Mouse (Mus musculus): ENCODE results near the gene Hyou1. TPM values are rescaled to one million over a fixed set of nuclear protein-coding genes. Genes with fewer than 3 reads are reported as not detected.

The Hyou1 gene
- polyA plus RNA-seq (2017; shearing (Covaris generic)) = 10 to 100 TPM; 14.3 to 22.9 TPM

DNA sequence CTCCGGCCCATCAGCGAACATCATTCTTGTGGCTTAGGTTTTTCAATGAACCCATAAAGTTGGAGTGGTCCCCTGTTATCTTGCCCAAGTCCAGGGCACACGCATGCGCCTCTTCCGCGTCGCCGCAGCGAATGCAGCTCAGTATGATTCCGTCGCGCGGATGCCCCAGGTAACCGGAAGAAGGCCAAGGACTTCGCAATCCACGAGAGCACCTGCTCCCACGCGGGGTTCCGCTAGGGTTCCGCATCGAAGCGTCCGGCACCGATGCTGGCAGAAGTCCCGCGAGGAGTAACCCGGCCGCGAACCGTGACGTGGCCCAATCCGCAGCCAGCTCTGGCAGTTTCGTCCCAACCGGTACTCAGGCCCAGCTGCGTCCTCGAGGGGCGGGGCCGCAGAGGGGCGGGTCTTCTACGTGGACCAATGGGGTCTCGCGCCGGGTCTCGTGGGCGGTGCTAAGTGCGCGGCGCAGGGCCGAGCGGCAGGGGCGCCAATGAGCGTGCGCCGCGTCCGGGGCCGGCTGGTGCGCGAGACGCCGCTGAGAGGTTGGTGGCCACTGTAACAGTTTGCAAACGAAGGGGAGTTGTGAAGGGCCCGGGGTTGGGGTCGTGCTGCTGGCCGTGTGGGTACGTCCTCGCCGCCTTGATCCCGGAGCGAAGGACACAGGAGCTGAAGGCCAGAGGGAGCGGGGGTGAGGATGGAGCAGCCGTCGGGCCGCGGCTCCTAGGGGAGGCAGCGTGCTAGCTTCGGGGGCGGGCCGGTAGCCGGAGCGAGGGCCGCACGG lies at the start of gene Hyou1:
Gene Hyou1, plus strand, starts transcription at position 437 of the 781 bp plus-strand sequence.

DNA sequence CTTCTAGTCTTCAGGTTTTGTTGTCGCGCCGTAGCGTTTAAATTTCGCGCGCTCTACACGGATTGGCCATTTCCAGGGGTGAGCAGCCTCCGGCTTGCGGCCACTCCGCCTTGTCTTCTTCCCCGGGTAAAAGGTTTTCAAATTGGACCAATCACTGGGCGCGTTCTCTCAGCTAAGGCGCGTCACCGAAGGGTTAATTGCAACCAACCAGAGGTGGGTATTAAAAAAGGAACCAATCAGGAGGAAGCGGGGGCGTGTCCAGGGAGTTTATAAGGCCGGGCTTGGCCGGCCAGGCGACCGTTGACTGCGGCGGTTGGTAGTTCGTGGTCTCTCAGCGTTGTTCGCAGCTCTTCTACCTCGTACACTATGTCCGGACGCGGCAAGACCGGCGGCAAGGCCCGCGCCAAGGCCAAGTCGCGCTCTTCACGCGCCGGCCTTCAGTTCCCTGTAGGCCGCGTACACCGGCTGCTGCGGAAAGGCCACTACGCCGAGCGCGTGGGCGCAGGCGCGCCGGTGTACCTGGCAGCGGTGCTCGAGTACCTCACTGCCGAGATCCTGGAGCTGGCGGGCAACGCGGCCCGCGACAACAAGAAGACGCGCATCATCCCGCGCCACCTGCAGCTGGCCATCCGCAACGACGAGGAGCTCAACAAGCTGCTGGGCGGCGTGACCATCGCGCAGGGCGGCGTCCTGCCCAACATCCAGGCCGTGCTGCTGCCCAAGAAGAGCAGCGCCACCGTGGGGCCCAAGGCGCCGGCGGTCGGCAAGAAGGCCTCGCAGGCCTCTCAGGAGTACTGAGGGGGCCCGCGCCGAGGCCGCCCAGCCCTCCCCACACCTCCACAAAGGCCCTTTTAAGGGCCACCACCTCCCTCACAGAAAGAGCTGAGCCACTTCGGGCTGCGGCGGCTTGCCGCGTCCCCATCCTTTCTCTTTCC lies 44.6 kb upstream of the Hyou1 start, which contains the start of gene H2afx:
Gene H2afx, plus strand, starts transcription at position 299 of the 935 bp plus-strand sequence.

DNA sequence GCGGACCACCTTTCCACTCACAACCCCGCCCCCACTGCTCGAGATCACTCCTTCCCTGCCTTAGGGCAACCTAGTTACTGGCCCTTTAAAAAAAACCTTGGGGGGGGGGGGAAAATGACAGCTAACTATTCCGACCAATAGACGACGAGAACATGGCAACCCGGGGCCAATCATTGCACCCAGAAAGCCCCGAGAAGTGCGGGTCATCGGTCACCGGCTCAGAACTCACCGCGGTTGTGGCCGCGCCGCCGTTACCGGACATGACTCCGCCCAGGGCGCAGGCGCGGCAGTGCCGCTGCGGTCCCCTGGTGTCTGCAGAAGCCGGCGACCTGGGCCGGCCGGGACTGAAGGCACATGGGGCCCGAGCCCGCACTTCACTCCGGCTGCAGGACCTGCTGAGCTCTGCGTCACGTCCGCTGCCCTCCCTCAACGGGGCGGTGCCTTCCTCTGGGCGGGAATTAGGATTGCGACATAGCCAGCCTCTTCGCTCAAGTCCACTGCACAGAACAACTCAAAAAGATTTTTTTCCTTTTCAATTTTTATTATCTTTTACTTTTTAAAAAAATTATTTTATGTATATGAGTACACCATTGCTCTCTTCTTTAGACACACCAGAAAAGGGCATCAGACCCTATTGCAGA lies 35.4 kb upstream of the Hyou1 start, which contains the start of gene Hmbs:
Gene Hmbs, minus strand, starts transcription at position 448 of the 641 bp plus-strand sequence.

DNA sequence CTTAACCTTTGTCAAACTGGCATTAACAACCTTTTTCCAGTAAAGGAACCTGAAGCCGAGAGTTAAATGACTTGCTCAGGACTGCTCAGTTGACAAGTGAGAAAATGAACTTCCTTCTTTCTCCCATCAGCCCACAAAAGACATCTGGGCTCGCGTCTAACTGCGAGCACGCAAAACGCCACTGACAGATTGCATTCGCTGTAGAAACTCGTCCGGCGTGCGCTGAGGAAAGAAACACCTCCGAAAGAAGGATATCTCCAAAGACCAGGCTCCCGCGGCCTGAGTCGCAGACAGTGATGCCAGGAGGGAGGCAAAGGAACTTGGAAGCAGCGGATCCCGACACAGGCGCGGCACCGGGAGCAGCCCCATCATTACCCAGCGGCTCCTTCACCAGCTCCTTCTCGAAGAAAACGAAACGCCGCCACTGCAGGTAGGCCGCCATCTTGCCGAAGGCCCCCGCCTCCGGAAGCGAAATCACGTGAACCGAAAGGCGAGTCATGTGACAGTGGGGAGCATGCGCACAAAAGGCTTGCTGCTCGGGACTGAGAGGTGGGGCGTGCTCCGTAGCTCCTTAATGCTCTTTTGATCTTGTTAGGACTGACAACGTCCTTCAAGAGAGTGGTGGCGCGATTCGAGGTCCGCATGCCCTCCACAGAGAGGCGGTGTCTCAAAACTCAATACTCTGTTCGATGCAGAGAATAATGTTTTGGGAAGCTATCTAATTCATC lies 17.9 kb upstream of the Hyou1 start, which contains the start of gene Vps11:
Gene Vps11, minus strand, starts transcription at position 481 of the 728 bp plus-strand sequence.

DNA sequence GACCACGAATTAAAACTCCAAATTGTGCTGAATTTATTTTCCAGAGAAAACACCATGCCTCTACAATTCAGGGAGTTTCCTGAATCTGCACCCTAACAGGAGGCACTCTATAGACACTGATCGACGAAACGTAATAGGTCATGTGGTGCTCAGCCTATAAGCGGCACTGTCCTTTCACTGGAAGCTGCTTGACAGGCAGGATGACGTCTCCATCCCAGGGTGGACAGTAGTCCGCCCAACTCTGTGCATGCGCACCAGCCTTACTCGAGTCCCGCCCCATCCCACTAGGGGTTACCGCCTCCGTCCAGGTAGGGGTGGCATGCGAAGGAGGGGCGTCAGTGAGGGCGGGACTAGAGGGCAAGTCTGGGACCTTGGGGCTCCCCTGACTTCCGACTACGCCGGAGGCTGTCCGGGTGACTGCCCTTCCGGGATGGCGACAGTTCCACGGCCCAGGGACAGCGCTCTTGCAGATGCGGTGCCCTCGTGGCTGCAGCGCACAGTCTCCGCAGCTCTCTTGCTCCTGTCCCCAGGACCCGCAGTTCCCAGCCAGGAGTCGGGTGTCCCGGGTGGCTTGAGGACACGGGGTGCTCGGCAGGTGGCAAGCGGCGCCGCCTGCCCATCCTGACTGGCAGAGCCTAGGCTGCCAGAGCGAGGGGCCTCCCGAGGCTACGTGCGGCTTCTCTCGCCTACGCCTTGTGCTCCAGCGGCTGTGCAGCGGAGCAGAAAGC lies 17.6 kb downstream of the Hyou1 start, which contains the start of gene Slc37a4:
Gene Slc37a4, plus strand, starts transcription at position 169 of the 728 bp plus-strand sequence.

DNA sequence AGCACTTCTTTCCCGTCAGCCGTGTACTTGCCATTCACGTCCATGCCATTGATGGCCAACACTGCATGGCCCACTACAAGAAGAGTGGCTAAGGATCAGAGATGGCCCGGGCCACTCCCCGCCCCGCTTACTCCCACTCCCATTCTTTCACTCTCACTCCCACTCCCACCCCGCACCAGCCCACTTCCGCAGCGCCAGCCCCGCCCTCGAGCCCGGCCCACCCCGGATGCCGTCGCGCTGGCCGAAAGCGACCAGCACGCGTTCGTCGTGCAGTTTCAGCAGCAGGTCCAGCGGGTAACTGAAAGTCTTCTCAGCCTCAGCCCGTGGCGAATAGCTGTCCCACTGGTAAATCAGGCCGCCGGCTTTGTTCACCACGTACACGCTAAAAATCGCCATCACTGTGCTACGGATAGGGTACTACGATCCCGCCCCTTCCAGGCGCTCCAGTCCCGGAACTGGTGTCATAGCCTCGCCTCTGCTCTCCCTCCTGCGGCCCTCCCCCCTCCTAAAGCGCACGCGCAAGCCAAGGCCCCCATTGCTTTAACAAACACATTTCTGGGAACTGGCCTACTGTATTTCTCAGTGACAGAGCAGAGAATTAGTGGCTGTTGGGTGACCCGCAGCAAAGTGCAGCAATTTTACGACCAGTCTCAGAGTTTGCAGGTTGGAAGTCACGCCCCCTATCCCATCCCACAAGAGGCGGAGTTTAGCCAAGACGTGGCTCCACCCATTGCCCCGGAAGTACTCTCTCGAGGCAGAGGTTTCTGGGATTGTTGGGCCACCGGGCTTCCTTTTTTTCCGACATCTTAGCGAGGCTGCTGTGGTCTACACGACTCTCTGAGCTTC lies 27.8 kb downstream of the Hyou1 start, which contains the start of the genes Rps25 and Trappc4:
Gene Rps25, plus strand, starts transcription at position 234 of the 846 bp plus-strand sequence.
Gene Trappc4, minus strand, starts transcription at position 695 of the 846 bp plus-strand sequence.

DNA sequence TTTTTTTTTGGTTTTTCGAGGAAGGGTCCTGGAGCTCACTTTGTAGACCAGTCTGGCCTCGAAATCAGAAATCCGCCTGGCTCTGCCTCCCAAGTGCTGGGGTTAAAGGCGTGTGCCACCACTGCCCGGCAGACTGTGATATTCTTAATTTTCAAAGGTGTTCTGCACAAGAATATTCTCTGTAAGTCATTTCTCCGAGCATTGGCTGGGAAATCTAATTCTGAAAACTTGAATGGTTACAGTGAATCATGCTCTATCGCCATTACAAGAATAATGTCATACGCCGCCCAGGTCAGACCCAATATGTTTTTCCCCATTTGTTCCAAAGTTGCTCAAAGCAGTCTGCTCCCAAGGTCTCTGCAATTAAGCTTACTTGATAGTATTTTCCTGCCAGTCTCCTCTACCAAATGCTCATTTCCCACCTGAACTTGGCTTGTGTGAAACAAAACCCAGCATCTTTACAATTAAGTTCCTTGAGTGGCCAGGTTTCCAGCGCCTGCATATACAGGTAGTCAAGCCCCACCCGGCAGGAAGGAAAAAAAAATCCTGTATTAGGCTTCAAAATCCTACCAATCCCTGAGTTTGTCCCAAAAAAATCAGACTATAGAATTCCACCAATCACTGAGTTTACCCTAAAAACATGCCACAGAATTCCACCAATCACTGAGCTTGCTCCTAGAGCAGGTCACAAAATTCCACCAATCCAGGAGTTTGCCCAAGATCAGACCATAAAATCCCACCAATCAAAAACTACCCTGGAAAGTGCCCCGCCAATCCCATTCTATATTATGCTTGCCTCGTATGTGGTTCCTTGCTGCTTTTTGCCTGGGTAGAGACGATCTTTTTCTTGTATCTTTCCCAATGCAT lies 39.5 kb downstream of the Hyou1 start, which contains the start of gene Ccdc84:
Gene Ccdc84, minus strand, starts transcription at position 51 of the 867 bp plus-strand sequence.

DNA sequence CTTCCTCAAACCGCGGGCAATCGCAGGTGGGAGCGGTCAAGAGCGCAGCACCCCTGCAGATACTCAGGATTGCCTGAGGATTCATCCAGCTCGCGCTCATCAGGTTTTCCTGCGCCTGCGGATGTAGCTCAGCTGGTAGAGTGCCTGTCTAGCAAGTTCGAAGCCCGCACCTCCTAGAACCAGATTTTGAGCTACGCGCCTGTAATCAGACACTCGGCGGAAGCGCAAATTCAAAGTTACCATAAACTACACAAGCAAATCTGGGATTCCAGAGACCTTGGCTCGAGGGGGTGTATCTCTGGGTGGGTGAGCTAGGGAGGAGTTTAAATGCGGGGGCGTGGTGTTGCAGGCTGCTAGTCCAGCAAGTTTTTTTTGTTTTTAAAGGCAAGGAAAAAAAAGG lies 61.7 kb downstream of the Hyou1 start, which contains the start of gene Foxr1:
Gene Foxr1, minus strand, starts transcription at position 176 of the 400 bp plus-strand sequence.

Other genes with a start within 250 kb of the Hyou1 start
- under 1 TPM in 1 of 2 experiments, not detected in 1; 0.75 TPM for gene Mcam, start 245.0 kb upstream of the Hyou1 start, polyA plus RNA-seq (2017; shearing (Covaris generic))
- gene Cbl, start 145.4 kb upstream of the Hyou1 start, polyA plus RNA-seq (2017; shearing (Covaris generic)) = 10 to 100 TPM; 26.8 to 44.8 TPM
- not detected for gene Ccdc153, start 138.8 kb upstream of the Hyou1 start, polyA plus RNA-seq (2017; shearing (Covaris generic))
- under 1 TPM in 1 of 2 experiments, not detected in 1; 0.52 TPM for gene Pdzd3, start 128.0 kb upstream of the Hyou1 start, polyA plus RNA-seq (2017; shearing (Covaris generic))
- gene Nlrx1, start 110.9 kb upstream of the Hyou1 start, polyA plus RNA-seq (2017; shearing (Covaris generic)) = 10 to 100 TPM; 11.3 to 16.4 TPM
- 1 to 10 TPM in 1 of 2 experiments, not detected in 1; 1.8 TPM for gene Abcg4, start 90.9 kb upstream of the Hyou1 start, polyA plus RNA-seq (2017; shearing (Covaris generic))
- 10 to 100 TPM; 23.9 to 26.8 TPM for gene Hinfp, start 73.8 kb upstream of the Hyou1 start, polyA plus RNA-seq (2017; shearing (Covaris generic))
- gene C2cd2l, start 59.2 kb upstream of the Hyou1 start, polyA plus RNA-seq (2017; shearing (Covaris generic)) = 10 to 100 TPM; 14.2 to 23.6 TPM
- 10 to 100 TPM; 22.6 to 23.7 TPM for gene Dpagt1, start 53.5 kb upstream of the Hyou1 start, polyA plus RNA-seq (2017; shearing (Covaris generic))
- 10 to 100 TPM; 65.6 to 69.5 TPM for gene H2afx, start 44.8 kb upstream of the Hyou1 start, polyA plus RNA-seq (2017; shearing (Covaris generic))
- gene Hmbs, start 35.3 kb upstream of the Hyou1 start, polyA plus RNA-seq (2017; shearing (Covaris generic)) = 10 to 100 TPM; 30.2 to 35.7 TPM
- 10 to 100 TPM; 58.3 to 75.2 TPM for gene Vps11, start 17.8 kb upstream of the Hyou1 start, polyA plus RNA-seq (2017; shearing (Covaris generic))
- gene Slc37a4, start 17.4 kb downstream of the Hyou1 start, polyA plus RNA-seq (2017; shearing (Covaris generic)) = 10 to 100 TPM; 25.8 to 34.7 TPM
- 1,000 to 10,000 TPM; 1,442 to 1,600 TPM for gene Rps25, start 27.6 kb downstream of the Hyou1 start, polyA plus RNA-seq (2017; shearing (Covaris generic))
- 100 to 1,000 TPM; 121 to 140 TPM for gene Trappc4, start 28.1 kb downstream of the Hyou1 start, polyA plus RNA-seq (2017; shearing (Covaris generic))
- 10 to 100 TPM; 52.3 to 59.9 TPM for gene Ccdc84, start 39.1 kb downstream of the Hyou1 start, polyA plus RNA-seq (2017; shearing (Covaris generic))
- under 1 TPM in 1 of 2 experiments, not detected in 1; 0.15 TPM for gene Foxr1, start 61.6 kb downstream of the Hyou1 start, polyA plus RNA-seq (2017; shearing (Covaris generic))
- under 1 TPM in 1 of 2 experiments, not detected in 1; 0.70 TPM for gene Upk2, start 75.5 kb downstream of the Hyou1 start, polyA plus RNA-seq (2017; shearing (Covaris generic))
- 10 to 100 TPM; 20.6 to 24.6 TPM for gene Bcl9l, start 103.3 kb downstream of the Hyou1 start, polyA plus RNA-seq (2017; shearing (Covaris generic))
- 10 to 100 TPM in 1 of 2 experiments, 1 to 10 TPM in 1; 7.7 to 67.4 TPM for gene Cxcr5, start 182.4 kb downstream of the Hyou1 start, polyA plus RNA-seq (2017; shearing (Covaris generic))
- gene Ddx6, start 225.4 kb downstream of the Hyou1 start, polyA plus RNA-seq (2017; shearing (Covaris generic)) = 10 to 100 TPM; 25.6 to 34.3 TPM